Mouse (Mus musculus) forebrain, embryonic 16.5 days (tissue): ENCODE results near the gene Fam19a2. TPM values are rescaled to one million over a fixed set of nuclear protein-coding genes. Genes with fewer than 3 reads are reported as not detected.

Experiments used
- ATAC-seq: fragments of 200-750 bp; cut with Nextera tagmentation; 2 replicates; pipeline ENCODE4 v1.8.0; 2017; ENCODE audit warnings: mild to moderate bottlenecking, moderate library complexity
- H3K27ac ChIP-seq: fragments of 300-500 bp; sonication (generic); 2 replicates; pipeline ENCODE4 v1.5.1; 2014; ENCODE audit warnings: low read length, control low read depth
- H3K27me3 ChIP-seq: fragments of 300-500 bp; sonication (generic); replicated peaks from 2 replicates; pipeline ENCODE4 v1.6.1; 2014; ENCODE audit warnings: low read length; ENCODE audit not compliant: control insufficient read depth, insufficient read depth
- H3K36me3 ChIP-seq: fragments of 300-500 bp; sonication (generic); 2 replicates; pipeline ENCODE4 v1.6.1; 2014; ENCODE audit not compliant: control insufficient read depth, insufficient read depth
- H3K4me1 ChIP-seq: fragments of 300-500 bp; sonication (generic); replicated peaks from 2 replicates; pipeline ENCODE4 v1.6.1; 2014; ENCODE audit warnings: low read length; ENCODE audit not compliant: control insufficient read depth, insufficient read depth
- H3K4me2 ChIP-seq: fragments of 300-500 bp; sonication (generic); 2 replicates; pipeline ENCODE4 v1.6.1; 2014; ENCODE audit warnings: mild to moderate bottlenecking, low read length, control low read depth
- H3K4me3 ChIP-seq: fragments of 300-500 bp; sonication (generic); replicated peaks from 2 replicates; pipeline ENCODE4 v1.5.1; 2014; ENCODE audit warnings: mild to moderate bottlenecking, low read length, control low read depth
- H3K9ac ChIP-seq: fragments of 300-500 bp; sonication (generic); replicated peaks from 2 replicates; pipeline ENCODE4 v1.6.1; 2014; ENCODE audit warnings: low read depth, low read length, control low read depth
- H3K9me3 ChIP-seq: fragments of 300-500 bp; sonication (generic); 2 replicates; pipeline ENCODE4 v1.6.1; 2016; ENCODE audit warnings: low read length; ENCODE audit not compliant: control insufficient read depth
- WGBS: fragments of 180-500 bp; shearing (Covaris S2); extraction: QIAGEN DNeasy Blood & Tissue Kit; methylation state at CpG from one replicate; pipeline ENCODE4 v1.1.7; 2014; 5-methylcytosine and 5-hydroxymethylcytosine counted together
- polyA plus RNA-seq: library from polyadenylated mRNA; unstranded; fragments of >200 nt; fragmentation: Nextera tagmentation; extraction: Ambion mirVana; gene quantifications from 2 replicates; pipeline ENCODE4 v1.2.1, GENCODE M21; 2015

The Fam19a2 gene
- polyA plus RNA-seq, 1 experiment from 2014 or later: 44.6 TPM

DNA sequence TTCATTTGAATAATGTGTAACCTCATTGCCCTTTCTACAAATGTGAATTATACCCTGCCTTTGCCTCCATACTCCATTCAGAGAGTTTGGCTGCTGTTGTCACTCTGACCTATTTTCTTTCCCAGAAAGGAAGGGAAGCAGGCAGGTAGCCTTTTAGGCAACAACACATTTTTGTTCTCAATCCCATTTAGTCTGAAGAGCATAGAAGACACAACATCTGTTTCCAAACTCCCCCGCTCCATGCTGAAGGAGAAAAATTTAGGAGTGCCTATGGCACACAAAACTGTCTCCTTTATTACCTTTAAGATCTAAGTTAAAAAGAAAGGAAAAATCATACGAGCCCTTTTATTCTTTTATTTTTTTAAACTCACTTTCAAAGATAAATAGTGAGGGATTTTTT lies 446.9 kb downstream of the Fam19a2 start:
- ATAC-seq: no peak
- Histone ChIP-seq H3K27ac (0 out of 2 replicates have a peak overlapping the region, but pooled peaks have one; percentile 18), H3K9me3 (no peaks in the 10 kb centered on the region), H3K27me3 (no peaks in the 10 kb centered on the region), H3K4me3 (no peak overlapping the region), H3K4me1 (0 out of 2 replicates have a peak, but pooled peaks cover 2% of the 10 kb centered on the region), H3K4me2 (no peak overlapping the region), H3K36me3 (no peaks in the 10 kb centered on the region), H3K9ac (no peak overlapping the region)
- 63% methylated on average over 2 of the region's 2 CpGs for whole genome bisulfite sequencing

DNA sequence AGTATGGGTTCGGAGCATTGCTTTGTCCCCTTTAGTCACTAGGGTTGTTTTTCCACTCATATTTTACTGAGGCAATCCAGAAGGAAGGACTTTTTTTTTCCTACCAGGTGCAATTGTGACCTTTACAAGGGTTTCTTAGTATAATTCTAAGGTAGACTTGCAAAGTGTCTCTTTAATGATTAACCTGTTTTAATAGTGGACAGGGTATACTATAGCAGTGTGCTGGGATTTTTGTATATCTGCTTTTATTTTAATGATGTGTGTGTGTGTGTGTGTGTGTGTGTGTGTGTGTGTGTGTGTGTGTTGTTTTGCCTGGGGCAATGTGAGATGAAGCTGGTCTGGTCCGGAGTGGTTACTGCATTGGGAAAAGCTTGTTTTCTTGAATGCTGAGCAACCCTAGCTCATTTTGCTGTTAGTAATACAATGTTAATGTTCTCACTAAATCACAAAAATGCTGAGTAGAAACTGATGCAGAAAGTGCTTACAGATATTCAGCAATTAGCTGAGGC lies 458.2 kb downstream of the Fam19a2 start:
- no peak for ATAC-seq
- H3K9me3 ChIP-seq: no peaks in the 10 kb centered on the region
- H3K27me3 ChIP-seq: no peaks in the 10 kb centered on the region
- no peaks in the 10 kb centered on the region for H3K36me3 ChIP-seq
- no peak overlapping the region for H3K4me2 ChIP-seq
- H3K9ac ChIP-seq: no peak overlapping the region
- H3K4me1 ChIP-seq: no peaks in the 10 kb centered on the region
- H3K4me3 ChIP-seq: no peak overlapping the region
- WGBS: 70% methylated on average over 2 of the region's 2 CpGs
- no peak overlapping the region for H3K27ac ChIP-seq

DNA sequence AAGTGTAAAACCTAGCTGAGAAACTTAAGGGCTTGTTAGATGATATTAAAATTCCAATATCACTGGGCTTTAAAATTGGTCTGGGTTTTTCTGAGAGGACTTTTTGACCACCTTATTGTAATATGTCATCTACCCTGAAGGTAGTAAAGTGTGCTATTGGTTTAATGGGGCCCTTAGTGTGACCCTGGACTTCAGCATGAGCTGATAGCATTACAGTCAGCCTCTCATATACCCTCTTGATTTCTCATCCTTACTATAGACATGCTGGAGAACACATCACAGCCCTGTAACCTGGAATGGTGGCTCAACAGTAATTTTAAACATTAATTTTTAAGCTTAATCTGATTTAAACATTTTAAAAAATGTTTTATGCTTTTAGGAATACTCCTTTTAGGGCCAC lies 459.8 kb downstream of the Fam19a2 start:
- no peak for ATAC-seq
- no peak overlapping the region for H3K4me2 ChIP-seq
- no peak overlapping the region for H3K9ac ChIP-seq
- no peak overlapping the region for H3K27ac ChIP-seq
- no peak overlapping the region for H3K4me3 ChIP-seq
- H3K9me3 ChIP-seq: no peaks in the 10 kb centered on the region
- H3K27me3 ChIP-seq: no peaks in the 10 kb centered on the region
- H3K4me1 ChIP-seq: no peaks in the 10 kb centered on the region
- no peaks in the 10 kb centered on the region for H3K36me3 ChIP-seq

DNA sequence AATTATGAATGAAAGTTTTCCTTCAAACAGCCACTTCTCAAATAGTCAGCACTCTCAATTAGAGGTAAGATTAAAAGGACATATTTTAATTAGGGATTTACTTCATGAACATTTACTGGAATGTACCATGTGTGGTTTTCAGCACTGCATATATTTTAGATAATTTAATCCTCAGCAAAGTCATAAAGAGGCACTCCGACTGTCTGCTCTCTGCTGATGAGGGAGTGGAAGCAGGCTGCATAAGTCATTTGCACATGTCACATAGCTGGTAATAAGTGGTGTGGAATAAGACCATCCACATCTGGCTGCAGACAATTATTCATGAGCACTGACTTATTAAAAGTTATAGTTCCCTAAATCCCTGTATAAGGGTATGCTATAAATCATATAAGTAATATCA lies 484.5 kb downstream of the Fam19a2 start:
- Histone ChIP-seq H3K36me3 (no peaks in the 10 kb centered on the region), H3K27me3 (no peaks in the 10 kb centered on the region), H3K9me3 (no peaks in the 10 kb centered on the region), H3K4me3 (no peak overlapping the region), H3K9ac (no peak overlapping the region), H3K27ac (no peak overlapping the region), H3K4me2 (no peak overlapping the region), H3K4me1 (peaks cover 8% of the 10 kb centered on the region)
- 54% methylated on average over 1 of the region's 1 CpGs for WGBS
- peak; percentile 75 for ATAC-seq

DNA sequence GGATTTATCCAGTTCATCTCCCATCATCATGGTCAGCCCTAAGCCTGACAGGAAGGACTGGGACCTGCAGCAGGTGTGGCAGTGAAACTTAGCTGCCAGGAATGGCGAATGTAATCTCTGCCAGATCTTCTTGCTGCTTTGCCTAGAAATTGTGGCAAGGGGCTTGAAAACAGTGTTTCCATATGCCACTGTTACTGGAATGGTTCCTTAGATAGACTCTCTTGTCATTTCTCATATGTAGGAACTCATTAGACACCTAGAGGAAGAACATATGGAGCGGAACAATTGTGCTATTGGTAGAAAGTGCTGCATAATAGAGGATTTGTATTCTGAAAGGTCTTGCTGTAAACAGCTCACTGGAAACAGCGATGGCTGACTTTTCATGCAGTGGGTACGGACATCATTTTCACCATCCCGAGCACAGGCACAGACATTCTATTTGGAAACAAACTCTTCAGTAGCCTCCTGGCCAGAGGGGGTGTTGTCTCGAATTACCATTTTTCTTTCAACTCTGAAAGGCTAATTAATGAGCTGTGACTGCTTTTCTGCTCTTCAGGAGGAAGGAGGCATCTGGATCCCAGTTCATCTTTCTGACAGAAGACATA lies 488.0 kb downstream of the Fam19a2 start:
- H3K9ac ChIP-seq: no peak overlapping the region
- WGBS: 39% methylated on average over 6 of the region's 6 CpGs
- H3K4me2 ChIP-seq: no peak overlapping the region
- H3K36me3 ChIP-seq: no peaks in the 10 kb centered on the region
- no peak overlapping the region for H3K4me3 ChIP-seq
- H3K27ac ChIP-seq: peak overlapping the region; percentile 30; the same call in 1 of the 2 replicates
- H3K9me3 ChIP-seq: no peaks in the 10 kb centered on the region
- H3K4me1 ChIP-seq: peaks cover 8% of the 10 kb centered on the region
- no peaks in the 10 kb centered on the region for H3K27me3 ChIP-seq
- peak; percentile 80 for ATAC-seq

DNA sequence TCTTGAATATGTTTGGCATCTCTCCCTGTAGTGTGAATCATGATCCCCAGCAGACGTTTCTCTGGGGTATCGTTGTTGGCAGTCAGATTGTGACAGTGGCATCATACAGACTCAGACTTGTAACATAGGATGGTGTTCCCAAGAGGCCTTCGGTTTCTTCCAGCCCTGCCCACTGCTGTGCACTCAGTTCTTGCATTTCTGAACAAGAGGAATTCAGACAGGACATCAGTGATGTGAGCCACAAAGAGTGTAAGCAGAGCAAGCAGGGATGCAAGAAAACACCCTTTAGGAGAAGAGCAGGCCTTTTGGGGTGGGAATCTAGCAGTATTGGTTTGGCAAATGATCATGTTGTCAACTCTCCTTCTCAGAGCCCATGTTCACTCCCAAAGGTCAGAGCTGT lies 489.0 kb downstream of the Fam19a2 start:
- Histone ChIP-seq H3K27ac (no peak overlapping the region), H3K9me3 (no peaks in the 10 kb centered on the region), H3K4me2 (no peak overlapping the region), H3K36me3 (no peaks in the 10 kb centered on the region), H3K27me3 (no peaks in the 10 kb centered on the region), H3K4me1 (peaks cover 8% of the 10 kb centered on the region), H3K9ac (no peak overlapping the region), H3K4me3 (no peak overlapping the region)
- ATAC-seq: no peak
- 56% methylated on average over 3 of the region's 3 CpGs for WGBS

DNA sequence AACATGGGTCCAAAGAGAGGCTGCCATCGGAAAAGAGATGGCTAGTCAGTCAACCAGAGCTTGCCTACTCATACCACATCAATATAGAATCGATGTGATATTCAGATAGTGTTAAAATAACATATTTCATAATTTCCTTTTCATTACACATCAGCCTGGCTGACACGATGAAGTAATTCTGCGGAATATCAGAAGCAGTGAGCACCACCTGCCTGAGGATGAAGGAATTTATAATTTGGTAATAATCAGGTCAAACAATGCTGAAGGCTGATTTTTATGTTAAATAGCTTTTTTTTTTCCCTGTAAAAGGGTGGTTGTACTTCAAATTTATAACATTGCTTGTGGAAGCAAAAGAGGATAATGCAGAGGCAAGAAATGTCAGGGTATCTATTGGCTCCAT lies 490.2 kb downstream of the Fam19a2 start:
- H3K4me2 ChIP-seq: no peak overlapping the region
- no peaks in the 10 kb centered on the region for H3K27me3 ChIP-seq
- H3K36me3 ChIP-seq: no peaks in the 10 kb centered on the region
- H3K4me1 ChIP-seq: peaks cover 8% of the 10 kb centered on the region
- no peak overlapping the region for H3K9ac ChIP-seq
- no peak overlapping the region for H3K4me3 ChIP-seq
- H3K27ac ChIP-seq: no peak overlapping the region
- H3K9me3 ChIP-seq: no peaks in the 10 kb centered on the region
- ATAC-seq: no peak
- 88% methylated on average over 4 of the region's 4 CpGs for WGBS

DNA sequence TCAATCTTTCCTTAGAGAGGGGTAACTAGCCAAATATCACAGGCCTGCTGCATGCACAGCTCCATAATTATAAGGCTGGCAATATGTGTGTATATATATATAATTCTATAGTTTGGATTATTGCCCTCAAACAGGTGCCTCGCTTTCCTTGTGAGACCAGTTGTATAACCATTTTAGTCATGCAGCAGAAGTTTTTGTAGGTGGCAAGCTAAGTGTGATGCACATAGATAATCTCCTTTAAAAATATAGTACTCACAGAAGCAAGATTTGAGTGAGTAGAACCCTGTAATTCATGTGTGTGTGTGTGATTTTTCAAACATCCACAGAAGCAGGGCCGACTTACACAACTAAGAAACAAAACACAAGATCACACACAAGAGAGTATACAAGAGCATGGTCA lies 525.6 kb downstream of the Fam19a2 start:
- H3K36me3 ChIP-seq: no peaks in the 10 kb centered on the region
- no peaks in the 10 kb centered on the region for H3K9me3 ChIP-seq
- H3K4me2 ChIP-seq: no peak overlapping the region
- H3K4me3 ChIP-seq: no peak overlapping the region
- ATAC-seq: no peak
- no peaks in the 10 kb centered on the region for H3K27me3 ChIP-seq
- WGBS: 92% methylated on average over 2 of the region's 2 CpGs
- no peaks in the 10 kb centered on the region for H3K4me1 ChIP-seq
- no peak overlapping the region for H3K27ac ChIP-seq
- H3K9ac ChIP-seq: no peak overlapping the region
